Comparison of ENCODE assay signal across 25 mouse cellular contexts in the genomic region with DNA sequence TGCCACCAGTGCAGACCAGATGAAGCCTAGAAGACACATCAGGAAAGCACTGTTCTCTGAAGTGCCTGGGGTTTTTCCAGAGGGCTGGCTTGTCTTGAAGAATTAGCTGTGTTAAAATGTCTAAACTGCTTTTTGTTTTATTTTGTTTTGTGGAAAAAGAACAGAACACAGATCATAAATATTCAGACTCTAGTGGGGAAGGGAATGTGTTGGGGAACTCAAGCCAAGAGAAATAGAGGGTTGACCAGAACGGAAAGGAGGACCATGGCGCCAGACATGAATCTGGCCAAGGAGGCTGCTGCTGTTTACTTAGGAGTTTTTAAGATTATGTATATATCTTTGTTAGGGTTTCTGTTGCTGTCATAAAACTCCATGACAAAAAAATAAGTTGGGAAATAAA.
DNase-seq lines count a peak whose midpoint lies in the region; ATAC-seq and TF ChIP-seq lines count a peak whose summit lies in the region.
"Had no signal": no experiment of that assay in that cellular context is flagged by ENCODE, and none has a peak within 500 bp of the region (broad histone marks: within the 10 kb centered on the region; RNA-seq: fewer than 3 reads in every experiment).

No protein-coding gene starts in this region.

- WGBS in lung, embryonic 14.5 days, result 75% methylated on average over 2 of the region's 2 CpGs
- WGBS in kidney, adult 2 months, result 78% methylated on average over 2 of the region's 2 CpGs
- 58% methylated on average over 2 of the region's 2 CpGs for WGBS in kidney, embryonic 15.5 days

- TF ChIP-seq CTCF in lung, embryonic 14.5 days (IDR thresholded peaks at IDR 0.05; ENCODE audit: low read depth), result no peak
- no peak for TF ChIP-seq CTCF in kidney, adult 2 months (conservative IDR thresholded peaks at IDR 0.05; ENCODE audit: insufficient read depth, insufficient read length, low read depth, low read length)

- H3K9me3 ChIP-seq in lung, embryonic 14.5 days (ENCODE audit: low read depth, low read length), result no peaks in the 10 kb centered on the region
- H3K9me3 ChIP-seq in kidney, embryonic 15.5 days (replicated peaks), result no peaks in the 10 kb centered on the region
- H3K9me3 ChIP-seq: forebrain, embryonic 13.5 days; intestine, embryonic 15.5 days; limb, embryonic 12.5 days; liver, embryonic 15.5 days; megakaryocyte, embryonic 14.5 days; midbrain, embryonic 12.5 days; neural tube, embryonic 13.5 days had no signal

- H3K4me1 ChIP-seq in lung, embryonic 14.5 days (ENCODE audit: insufficient read depth), result no peaks in the 10 kb centered on the region
- H3K4me1 ChIP-seq in kidney, adult 2 months (ENCODE audit: control insufficient read depth, insufficient read depth, low read length), result no peaks in the 10 kb centered on the region
- peaks cover 3% of the 10 kb centered on the region; the same call in 1 of the 2 replicates for H3K4me1 ChIP-seq in kidney, embryonic 15.5 days
- H3K4me1 ChIP-seq: intestine, embryonic 15.5 days; liver, embryonic 15.5 days; megakaryocyte, embryonic 14.5 days had no signal

- H3K27ac ChIP-seq in lung, embryonic 14.5 days (ENCODE audit: low read depth), result no peak overlapping the region
- H3K27ac ChIP-seq in kidney, adult 2 months (ENCODE audit: insufficient read depth, low read depth, low read length), result peak overlapping the region; percentile 12; the same call in 1 of the 2 replicates
- H3K27ac ChIP-seq in kidney, embryonic 15.5 days, result peak overlapping the region; percentile 70; the same call in 1 of the 2 replicates
- H3K27ac ChIP-seq: forebrain, embryonic 13.5 days; hindbrain, postnatal 0 days; intestine, embryonic 15.5 days; limb, embryonic 12.5 days; liver, embryonic 15.5 days; midbrain, embryonic 12.5 days; neural tube, embryonic 13.5 days had no signal

- no peak overlapping the region for H3K4me2 ChIP-seq in lung, embryonic 14.5 days
- no peak overlapping the region for H3K4me2 ChIP-seq in kidney, embryonic 15.5 days
- H3K4me2 ChIP-seq: forebrain, embryonic 13.5 days; intestine, embryonic 15.5 days; limb, embryonic 12.5 days; liver, embryonic 15.5 days; midbrain, embryonic 12.5 days; neural tube, embryonic 13.5 days had no signal

- no peak overlapping the region for H3K9ac ChIP-seq in lung, embryonic 14.5 days
- no peak overlapping the region for H3K9ac ChIP-seq in kidney, embryonic 15.5 days
- H3K9ac ChIP-seq: forebrain, embryonic 13.5 days; intestine, embryonic 15.5 days; limb, embryonic 12.5 days; liver, embryonic 15.5 days; midbrain, embryonic 12.5 days; neural tube, embryonic 13.5 days had no signal

- TF ChIP-seq POLR2A in kidney, adult 2 months (IDR thresholded peaks at IDR 0.05; ENCODE audit: low read depth, low read length), result no peak

- no peak overlapping the region for H3K4me3 ChIP-seq in lung, embryonic 14.5 days (ENCODE audit: low read depth, low read length)
- no peak overlapping the region for H3K4me3 ChIP-seq in kidney, adult 2 months (ENCODE audit: insufficient read depth, low read depth, low read length)
- H3K4me3 ChIP-seq in kidney, embryonic 15.5 days (replicated peaks), result no peak overlapping the region
- H3K4me3 ChIP-seq: forebrain, embryonic 13.5 days; intestine, embryonic 15.5 days; limb, embryonic 12.5 days; liver, embryonic 15.5 days; megakaryocyte, embryonic 14.5 days; midbrain, embryonic 12.5 days; myocyte; neural tube, embryonic 13.5 days had no signal

- H3K36me3 ChIP-seq in lung, embryonic 14.5 days (ENCODE audit: insufficient read depth), result no peaks in the 10 kb centered on the region
- H3K36me3 ChIP-seq in kidney, adult 2 months (ENCODE audit: control insufficient read depth, insufficient read depth, low read length), result no peaks in the 10 kb centered on the region
- no peaks in the 10 kb centered on the region for H3K36me3 ChIP-seq in kidney, embryonic 15.5 days
- H3K36me3 ChIP-seq: intestine, embryonic 15.5 days; limb, embryonic 12.5 days; liver, embryonic 15.5 days; midbrain, embryonic 12.5 days; neural tube, embryonic 13.5 days had no signal

- DNase-seq in lung, embryonic 14.5 days, result peak; percentile 16
- DNase-seq in lung, postnatal 14 days, result no peak
- DNase-seq in kidney, adult 2 months, result peak; percentile 38
- DNase-seq in kidney, postnatal 36 days, result peak; percentile 12 to 31
- no peak for DNase-seq in adrenal gland, adult (ENCODE audit: inconsistent age in 2 of 2, low spot score in 1 of 2)
- no peak for DNase-seq in spleen, adult 18-20 months
- DNase-seq: adrenal gland, postnatal 14 days; cerebellum, adult 11 months; cerebellum, adult 9-10 months; cerebellum, postnatal 36 days; gastrocnemius, postnatal 10 days; retina, postnatal 1 day; right cerebral cortex, postnatal 14 days; thymus, postnatal 25 days had no signal

- no peak for ATAC-seq in lung, embryonic 14.5 days (ENCODE audit: insufficient read depth)
- no peak for ATAC-seq in kidney, embryonic 15.5 days (replicated peaks; ENCODE audit: low FRiP score)
- ATAC-seq: forebrain, embryonic 13.5 days; hindbrain, postnatal 0 days; intestine, embryonic 15.5 days; Patski had no signal

- no peaks in the 10 kb centered on the region for H3K27me3 ChIP-seq in lung, embryonic 14.5 days (ENCODE audit: insufficient read depth, low read length)
- H3K27me3 ChIP-seq in kidney, adult 2 months (replicated peaks; ENCODE audit: control insufficient read depth, insufficient read depth, low read length), result no peaks in the 10 kb centered on the region
- no peaks in the 10 kb centered on the region for H3K27me3 ChIP-seq in kidney, embryonic 15.5 days
- H3K27me3 ChIP-seq: forebrain, embryonic 13.5 days; intestine, embryonic 15.5 days; limb, embryonic 12.5 days; liver, embryonic 15.5 days; midbrain, embryonic 12.5 days; neural tube, embryonic 13.5 days had no signal

Comparison
In these comparisons a context has a peak if more than half of its experiments do, and no peak if none do; other contexts are left out.
1. DNase-seq: peak in lung, embryonic 14.5 days (single experiment), kidney, adult 2 months (single experiment) and kidney, postnatal 36 days (2 of 2); none in lung, postnatal 14 days (single experiment), adrenal gland, adult (0 of 2) and spleen, adult 18-20 months (0 of 2).